In genomic region chr13:71452258-71452657, GRCm38 (mm10) we compare ENCODE assay signal across 23 mouse cellular contexts.
"Had no signal": no experiment of that assay in that cellular context is flagged by ENCODE, and none has a peak within 500 bp of the region (broad histone marks: within the 10 kb centered on the region; RNA-seq: fewer than 3 reads in every experiment).

No protein-coding gene starts in this region.

- H3K4me2 ChIP-seq: heart, embryonic 13.5 days; heart, embryonic 15.5 days; hindbrain, embryonic 12.5 days; hindbrain, embryonic 14.5 days; liver, embryonic 11.5 days; liver, embryonic 13.5 days; liver, embryonic 15.5 days had no signal

- H3K27ac ChIP-seq: heart, embryonic 10.5 days; heart, embryonic 13.5 days; heart, embryonic 15.5 days; hindbrain, embryonic 10.5 days; hindbrain, embryonic 12.5 days; hindbrain, embryonic 14.5 days; layer of hippocampus, adult 2 months; left cerebral cortex, adult 2 months; liver, embryonic 13.5 days; liver, embryonic 15.5 days had no signal

- H3K4me3 ChIP-seq: heart, embryonic 10.5 days; heart, embryonic 13.5 days; heart, embryonic 15.5 days; hindbrain, embryonic 10.5 days; hindbrain, embryonic 12.5 days; layer of hippocampus, adult 2 months; left cerebral cortex, adult 2 months; liver, embryonic 13.5 days; liver, embryonic 15.5 days had no signal

- H3K27me3 ChIP-seq: heart, embryonic 15.5 days; liver, embryonic 13.5 days; liver, embryonic 15.5 days had no signal

- DNase-seq: forebrain, postnatal 0 days; gastrocnemius, postnatal 14 days; gastrocnemius, postnatal 36 days; heart, postnatal 4 days; kidney, adult 11 months; kidney, adult 8-10 months; kidney, postnatal 10 days; kidney, postnatal 25 days; kidney, postnatal 4 days; liver; liver, embryonic 13.5 days had no signal

- H3K4me1 ChIP-seq: heart, embryonic 10.5 days; heart, embryonic 13.5 days; heart, embryonic 15.5 days; hindbrain, embryonic 10.5 days; hindbrain, embryonic 12.5 days; liver, embryonic 13.5 days; liver, embryonic 15.5 days had no signal

- ATAC-seq: forebrain, postnatal 0 days; hindbrain, embryonic 16.5 days; intestine, embryonic 16.5 days had no signal

- H3K36me3 ChIP-seq: heart, embryonic 10.5 days; heart, embryonic 13.5 days; heart, embryonic 15.5 days; hindbrain, embryonic 10.5 days; hindbrain, embryonic 12.5 days; liver, embryonic 13.5 days; liver, embryonic 15.5 days had no signal

- H3K9ac ChIP-seq: forebrain, postnatal 0 days; heart, embryonic 13.5 days; heart, embryonic 15.5 days; hindbrain, embryonic 12.5 days; hindbrain, embryonic 14.5 days; liver, embryonic 13.5 days; liver, embryonic 15.5 days had no signal

- H3K9me3 ChIP-seq: heart, embryonic 10.5 days; heart, embryonic 13.5 days; heart, embryonic 15.5 days; hindbrain, embryonic 10.5 days; hindbrain, embryonic 12.5 days; liver, embryonic 13.5 days; liver, embryonic 15.5 days had no signal
